Mouse (Mus musculus) megakaryocyte progenitor cell, adult 5-6 weeks (primary cell): ENCODE measurements around the gene Vps13c. TPM values are rescaled to one million over a fixed set of nuclear protein-coding genes. Genes with fewer than 3 reads are reported as not detected.
A peak's percentile ranks its signal among the peaks of the same experiment; 100 is the strongest.

Source experiments
- ATAC-seq: replicated peaks from 2 replicates; pipeline ENCODE4 v1.8.0; 2016; ENCODE audit warnings: mild to moderate bottlenecking, moderate TSS enrichment, inconsistent platforms; ENCODE audit not compliant: poor library complexity
- total RNA-seq, 2 experiments: library from RNA; stranded (forward) in 1 of 2; stranded (reverse) in 1 of 2; fragments of 157-497, 149-512 nt in 1 of 2; fragments of 200-1000 nt in 1 of 2; gene quantifications; 2 replicates each; pipeline versions ENCODE4 v1.2.3 to v1.2.4; 2015 to 2017

The Vps13c gene
- total RNA-seq (2015) (43.9 and 46.1 TPM in 2 replicates), total RNA-seq (2017) (44.8 and 54.9 TPM in 2 replicates)

DNA sequence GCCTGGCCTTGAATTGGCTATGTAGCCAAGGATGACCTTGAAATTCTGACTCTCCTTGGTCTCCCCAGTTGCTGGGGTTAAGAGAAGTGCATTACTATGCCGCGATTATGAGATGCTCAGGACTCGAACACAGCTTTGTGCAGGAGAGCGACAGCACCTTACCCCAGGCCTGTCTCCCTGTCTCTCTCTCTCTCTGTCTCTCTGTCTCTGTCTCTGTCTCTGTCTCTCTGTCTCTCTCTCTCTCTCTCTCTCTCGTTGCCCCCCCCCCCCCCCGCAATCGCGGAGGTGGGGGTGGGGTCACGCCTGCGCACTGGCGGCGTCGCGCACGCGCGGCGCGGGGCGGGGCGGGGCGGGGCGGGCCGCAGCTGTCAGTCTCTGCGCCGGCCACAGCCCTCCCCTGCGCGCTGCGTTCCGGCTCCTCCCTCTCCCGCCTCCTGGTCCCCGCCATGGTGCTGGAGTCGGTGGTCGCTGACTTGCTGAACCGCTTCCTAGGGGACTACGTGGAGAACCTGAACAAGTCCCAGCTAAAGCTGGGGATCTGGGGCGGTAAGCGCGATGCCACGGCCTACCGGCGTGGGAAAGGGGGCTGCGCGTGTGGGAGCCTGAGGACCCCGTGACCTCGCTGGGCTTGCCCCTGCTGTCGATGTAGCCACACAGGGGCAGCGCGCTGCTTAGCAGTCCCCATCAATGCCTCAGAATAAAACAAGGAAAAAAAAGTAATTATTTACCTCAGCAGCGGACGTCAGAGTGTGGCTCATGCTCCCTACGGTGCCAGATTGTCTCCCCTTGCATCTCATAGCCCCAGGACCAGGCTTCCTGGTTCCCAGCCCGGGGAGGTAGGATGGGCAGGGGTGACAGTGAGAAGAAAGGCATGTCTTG lies at the start of gene Vps13c:
Vps13c (plus strand) TSS at position 416 of the 879 bp plus-strand sequence.
- ATAC-seq = peak; percentile 74

DNA sequence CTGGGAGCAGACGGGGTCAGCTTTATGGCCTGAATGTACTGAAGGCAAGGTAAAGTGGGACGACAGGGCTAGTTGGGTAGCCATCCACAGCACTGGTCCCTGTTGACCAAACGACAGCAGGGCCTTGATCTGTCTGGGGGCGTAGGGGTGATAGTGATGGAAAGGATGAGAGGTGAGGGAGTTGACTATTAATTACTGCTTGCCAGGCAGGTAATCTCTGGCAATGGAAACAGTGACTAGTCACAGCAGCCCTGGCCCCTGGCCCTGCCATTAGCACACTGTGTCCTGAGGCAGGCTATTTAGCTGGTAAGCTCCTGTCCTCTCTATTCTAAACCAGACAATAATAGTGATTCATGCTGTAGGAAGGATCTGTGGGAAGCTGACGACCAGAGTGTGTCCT lies 47.8 kb upstream of the Vps13c start:
- no peak for ATAC-seq

DNA sequence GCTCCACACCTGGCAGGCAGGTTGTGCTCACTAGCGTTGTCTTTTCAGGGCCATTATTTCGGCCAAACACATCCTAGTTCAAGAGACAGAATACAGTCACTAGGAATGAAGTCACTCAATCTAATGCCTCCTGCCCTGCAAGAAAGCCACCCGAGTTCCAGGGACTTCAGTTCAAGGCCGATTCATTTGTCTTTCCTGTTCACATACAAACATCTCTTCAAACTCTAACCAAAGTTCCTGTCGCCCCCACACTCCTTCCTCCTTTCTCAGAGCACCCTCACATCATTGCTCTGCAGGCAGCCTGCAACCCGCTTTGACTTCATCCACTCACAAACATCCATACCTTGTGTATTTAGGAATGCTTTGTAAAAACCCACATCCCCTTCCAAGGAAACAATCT lies 46.7 kb upstream of the Vps13c start:
- no peak for ATAC-seq

DNA sequence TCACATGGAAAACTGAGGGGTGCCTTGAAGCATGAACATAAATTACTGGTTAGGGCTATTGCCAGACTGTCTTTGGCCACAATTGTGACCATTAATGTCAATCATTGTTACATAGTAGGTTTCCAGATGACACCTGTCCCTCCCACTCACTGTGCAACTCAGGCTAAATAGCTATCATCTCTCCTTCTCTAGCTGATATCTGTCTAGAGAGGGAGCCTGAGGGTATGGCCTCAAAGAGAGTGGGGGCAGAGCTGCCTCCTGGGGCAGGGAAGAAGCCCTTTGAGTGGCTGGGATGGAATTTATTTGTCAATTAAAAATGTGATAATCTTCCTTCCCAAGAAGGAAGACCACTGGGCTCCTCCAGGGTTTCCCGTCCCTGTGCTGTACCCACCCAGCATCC lies 46.0 kb upstream of the Vps13c start:
- no peak for ATAC-seq

DNA sequence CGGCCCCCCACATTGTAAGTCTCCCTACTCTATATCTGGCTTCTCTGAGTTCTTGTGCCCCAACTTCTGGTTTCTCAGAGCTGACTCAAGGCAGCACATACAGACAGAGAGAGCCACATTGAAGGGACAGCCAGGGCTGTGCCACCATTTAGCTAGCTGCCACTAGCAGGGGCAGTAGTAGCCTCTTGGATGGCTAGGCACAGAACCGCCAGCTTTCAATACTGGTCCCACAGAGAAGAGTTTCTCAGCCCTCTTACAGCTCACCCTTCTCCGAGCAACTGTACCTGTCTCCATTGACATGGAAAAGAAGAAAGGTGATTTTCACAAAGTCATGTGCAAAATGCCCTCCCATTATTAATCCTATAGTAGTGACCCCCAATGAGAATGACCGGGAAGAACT lies 45.5 kb upstream of the Vps13c start:
- no peak for ATAC-seq

DNA sequence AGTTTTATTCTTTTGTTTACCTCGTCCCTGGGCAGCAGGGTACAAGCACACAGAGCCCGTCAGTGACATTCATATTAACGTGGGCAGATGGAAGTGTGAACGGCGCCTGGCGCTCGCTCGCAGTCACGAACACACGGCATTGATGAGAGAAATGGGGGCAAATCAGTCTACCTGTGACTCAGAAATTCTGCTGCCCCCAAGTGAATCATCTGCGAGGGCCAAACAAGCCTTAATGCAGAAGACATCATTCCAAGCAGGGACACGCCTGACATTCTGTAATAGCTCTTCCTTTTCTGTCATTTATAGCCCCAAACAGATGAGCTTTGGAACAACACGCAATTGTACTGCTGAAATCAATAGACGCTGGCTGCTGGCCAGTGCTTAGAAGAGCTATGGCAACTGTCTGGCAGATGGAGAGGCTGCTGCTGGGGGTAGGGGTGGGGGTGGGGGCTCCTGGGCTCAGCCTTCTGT lies 45.0 kb upstream of the Vps13c start:
- ATAC-seq = no peak

DNA sequence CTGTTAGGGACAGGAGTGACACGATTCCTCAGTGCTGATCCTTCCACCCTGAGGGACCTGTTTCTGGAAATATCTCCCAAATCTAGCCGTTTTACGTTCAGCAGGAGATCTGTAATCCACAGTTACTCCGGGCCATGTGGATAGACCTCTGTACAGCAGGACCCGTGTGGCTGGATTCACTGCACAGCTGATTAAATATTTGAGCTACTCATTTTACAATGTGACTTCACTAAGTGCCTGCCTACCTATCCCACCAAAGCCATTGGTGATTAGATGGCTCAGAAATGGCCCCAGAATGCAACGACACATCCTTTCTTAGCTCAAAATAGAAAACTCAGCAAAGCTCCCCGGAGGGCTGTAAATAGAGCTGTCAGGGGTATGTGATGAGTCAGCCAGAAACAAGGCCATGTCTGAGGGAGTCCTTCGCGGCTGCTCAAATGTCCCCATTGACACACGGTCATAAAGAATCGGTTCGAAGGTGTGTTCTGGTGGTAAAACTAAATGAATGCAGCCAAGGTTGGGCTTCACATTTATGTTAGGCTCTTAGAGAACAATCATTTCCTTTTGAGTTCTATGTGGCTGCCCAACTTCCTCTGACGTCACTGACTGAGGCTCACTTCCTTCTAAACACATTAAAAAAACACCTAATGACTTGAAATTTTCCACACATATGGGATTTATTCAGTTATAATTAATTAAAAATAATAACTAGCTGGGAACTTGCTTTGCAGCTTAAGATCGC lies 40.9 kb upstream of the Vps13c start:
- ATAC-seq = no peak

DNA sequence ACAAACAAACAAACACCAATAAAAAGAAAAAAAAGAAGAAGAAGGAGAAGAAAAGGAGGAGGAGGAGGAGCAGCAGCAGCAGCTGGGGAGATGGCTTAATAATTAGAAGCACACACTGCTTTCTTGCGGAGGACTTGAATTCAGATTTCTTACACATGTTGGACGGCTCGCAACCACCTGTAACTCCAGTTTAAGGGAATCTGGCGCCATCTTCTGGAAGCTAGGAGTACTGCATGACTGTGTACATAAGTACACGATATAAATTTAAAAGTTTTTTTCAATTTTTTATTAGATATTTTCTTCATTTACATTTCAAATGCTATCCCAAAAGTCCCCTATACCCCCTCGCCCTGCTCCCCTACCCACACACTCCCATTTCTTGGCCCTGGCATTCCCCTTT lies 38.0 kb upstream of the Vps13c start:
- ATAC-seq = peak; percentile 66

DNA sequence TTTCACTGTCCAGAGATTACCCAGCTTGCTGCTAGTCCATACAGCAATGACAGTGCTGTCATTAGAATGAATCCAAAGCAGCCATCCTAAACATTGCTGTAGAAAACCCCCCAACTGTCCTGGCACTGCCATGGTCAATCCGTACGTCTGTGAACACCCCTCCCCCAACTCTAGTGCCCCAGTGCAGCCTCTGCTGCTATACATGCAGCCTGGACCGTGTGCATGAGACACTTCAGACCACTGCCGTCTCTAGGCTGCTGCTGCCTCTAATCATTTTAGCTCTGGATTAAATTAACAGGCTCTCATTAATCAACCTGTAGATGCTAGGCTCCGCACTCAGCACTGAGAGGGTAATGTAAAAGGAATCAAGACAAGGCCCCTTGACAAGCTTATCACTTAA lies 33.2 kb upstream of the Vps13c start:
- no peak for ATAC-seq

DNA sequence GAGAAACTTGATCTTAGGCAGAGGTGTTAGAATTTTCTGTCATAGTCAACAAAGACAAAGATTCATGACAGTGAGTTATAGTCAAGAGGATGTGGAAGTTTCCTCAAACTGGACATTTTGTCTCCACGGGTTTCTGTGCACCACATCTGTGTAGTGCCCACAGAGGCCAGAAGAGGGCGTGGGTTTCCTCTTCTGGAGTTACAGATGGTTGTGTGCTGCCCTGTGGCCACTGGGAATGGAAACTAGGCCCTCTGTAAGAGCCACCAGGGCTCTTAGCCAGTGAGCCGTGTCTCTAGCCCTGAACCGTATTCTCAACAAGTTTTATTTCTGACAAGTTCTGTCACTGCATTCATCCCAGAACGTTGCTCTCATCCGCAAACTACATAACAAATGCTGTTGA lies 29.7 kb upstream of the Vps13c start:
- ATAC-seq = no peak

DNA sequence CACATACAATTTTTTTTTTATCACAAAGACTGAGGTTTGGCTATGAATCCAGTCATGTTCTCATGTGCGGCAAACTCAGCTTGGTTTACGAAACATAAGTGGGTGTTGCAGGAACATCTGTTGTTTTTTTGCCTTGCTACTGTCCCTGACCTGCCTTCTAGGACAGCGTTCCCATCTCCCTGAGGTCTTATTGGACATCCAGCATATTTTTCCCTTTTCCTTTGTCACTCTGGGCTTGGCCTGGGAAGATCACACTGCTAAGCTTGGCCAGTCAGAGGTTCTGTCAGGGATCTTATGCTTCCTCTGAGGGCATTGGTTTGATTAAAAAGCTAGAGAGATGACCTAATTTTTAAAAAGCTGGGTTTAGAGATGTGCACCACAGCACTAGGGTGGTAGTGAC lies 29.1 kb upstream of the Vps13c start:
- ATAC-seq = no peak

DNA sequence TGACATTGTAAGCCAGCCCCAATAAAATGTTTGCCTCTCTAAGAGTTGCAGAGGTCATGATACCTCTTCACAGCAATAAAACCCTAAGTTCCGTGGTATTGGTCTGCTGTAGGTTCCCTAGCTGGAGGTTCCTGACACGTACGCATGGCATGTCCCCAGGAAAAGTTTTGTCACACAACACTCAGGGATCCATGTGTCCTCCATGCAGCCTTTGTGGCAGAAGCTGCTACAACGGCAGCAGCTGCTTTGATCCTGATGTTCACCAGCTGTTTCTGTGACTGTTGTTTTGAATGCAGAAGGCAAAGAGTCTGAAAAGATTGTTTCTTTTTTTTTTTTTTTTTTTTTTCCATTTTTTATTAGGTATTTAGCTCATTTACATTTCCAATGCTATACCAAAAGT lies 27.0 kb upstream of the Vps13c start:
- ATAC-seq = no peak

DNA sequence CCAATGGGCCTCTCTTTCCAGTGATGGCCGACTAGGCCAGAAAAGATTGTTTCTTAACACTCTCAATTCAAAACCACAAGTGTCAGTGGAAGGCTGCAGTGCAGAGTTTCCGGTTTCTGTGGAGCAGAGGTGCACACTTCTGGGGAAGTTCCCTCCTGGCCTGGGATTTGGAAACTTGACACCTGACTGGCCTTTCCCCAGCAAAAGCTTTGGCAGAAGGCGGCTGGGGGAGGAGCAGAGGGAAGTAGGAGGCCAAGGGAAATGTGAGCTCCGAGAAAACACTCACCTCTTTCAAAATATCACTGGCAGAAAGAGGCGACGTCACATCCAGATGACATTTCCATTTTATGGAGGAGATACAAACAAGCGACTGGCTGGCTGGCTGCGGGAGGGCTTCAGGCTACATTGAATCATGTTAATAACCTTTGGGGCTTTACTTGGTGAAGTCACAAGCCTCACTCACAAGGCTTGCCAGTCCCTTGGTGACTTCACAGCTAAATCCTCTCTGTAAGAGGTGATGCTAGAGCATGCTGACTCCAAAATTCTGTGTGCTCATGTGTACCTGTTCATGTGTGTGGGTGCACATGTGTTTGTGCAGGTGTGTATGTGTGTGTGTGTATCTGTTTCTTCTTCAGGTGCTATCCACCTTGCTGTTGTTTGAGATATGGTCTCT lies 26.4 kb upstream of the Vps13c start:
- ATAC-seq = peak; percentile 95

DNA sequence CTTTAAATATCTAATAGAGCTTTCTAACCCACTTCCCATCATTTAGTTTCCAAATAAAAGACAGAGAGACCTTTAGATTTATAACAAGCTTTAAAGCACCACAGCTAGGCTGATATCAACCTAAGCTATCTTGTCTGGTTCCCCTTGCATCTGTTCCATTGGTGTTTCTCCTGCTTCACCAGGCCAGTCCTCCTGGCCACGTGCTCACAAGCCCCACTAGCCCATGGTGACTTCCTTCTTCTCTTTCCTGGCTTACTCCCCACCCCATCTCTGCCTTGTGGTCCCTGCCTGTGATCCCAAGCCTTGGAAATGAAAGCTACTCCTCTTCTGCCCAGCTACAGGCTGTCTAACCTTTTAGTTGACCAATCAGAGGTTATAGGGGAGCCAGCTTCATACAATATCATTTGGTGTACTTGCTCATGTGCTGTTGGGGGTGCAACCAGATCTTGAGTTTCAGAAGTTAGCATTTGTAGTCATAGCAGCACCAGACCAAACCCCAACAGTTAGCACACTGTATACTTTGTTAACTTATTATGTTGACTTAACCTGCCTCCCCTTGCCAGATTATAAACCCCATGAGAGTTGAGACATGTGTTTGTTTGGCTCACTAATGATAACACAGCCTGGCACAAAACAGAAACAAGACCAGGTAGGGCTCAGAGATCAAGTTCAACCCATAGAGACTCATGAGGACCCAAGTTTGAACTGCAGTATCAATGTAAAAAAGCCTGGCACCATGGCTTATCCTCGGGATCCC lies 23.8 kb upstream of the Vps13c start:
- ATAC-seq = no peak

DNA sequence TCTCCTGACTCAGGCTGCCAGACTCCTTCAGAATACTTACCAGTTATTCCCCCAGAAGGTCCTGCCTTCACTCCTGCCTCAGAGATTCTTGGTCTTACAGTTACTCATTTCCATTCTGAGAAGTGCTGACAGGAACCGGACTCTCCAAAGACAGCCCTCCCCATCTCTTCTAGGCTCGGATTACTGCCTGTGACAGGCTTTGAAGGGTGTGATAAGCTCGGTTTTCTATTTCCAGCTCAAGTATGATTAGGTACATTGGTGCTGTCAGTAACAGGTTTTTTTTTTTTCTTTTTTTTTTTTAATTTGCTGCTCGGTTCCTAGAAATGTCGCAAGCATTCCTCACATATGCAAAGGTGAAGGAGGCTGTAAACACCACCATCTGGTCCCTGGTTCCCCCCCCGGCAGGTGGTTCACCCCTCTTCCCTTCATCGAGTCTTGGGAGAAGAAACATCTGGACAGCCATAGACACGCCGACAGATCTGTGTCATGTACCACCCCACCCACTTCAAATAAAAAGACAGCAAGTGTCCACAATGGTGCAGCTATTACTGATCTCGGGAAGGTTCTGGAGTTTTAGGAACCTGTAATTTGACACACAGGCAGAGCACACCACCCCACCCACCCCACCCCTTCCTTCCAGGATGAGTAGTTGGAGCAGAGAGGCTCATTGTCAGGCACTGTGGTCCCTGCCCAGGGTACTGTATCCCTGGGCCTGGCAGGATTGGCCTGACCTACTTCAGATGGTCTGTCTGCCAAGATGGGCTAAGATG lies 22.1 kb upstream of the Vps13c start:
- ATAC-seq = no peak

DNA sequence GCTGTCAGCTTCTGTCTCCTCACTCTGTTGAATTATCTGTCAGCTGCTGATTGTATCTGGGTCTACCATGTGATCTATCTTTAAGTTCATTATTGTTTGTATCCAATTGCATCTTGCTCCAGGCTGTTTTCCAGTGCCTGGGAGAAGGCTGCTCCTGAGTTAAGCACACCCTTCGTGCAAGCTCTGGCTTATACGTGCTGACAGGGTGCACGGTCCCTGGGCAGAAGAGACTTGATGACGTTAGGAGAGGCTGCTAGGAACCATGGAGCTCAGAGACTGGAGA lies 21.6 kb upstream of the Vps13c start:
- ATAC-seq = no peak

DNA sequence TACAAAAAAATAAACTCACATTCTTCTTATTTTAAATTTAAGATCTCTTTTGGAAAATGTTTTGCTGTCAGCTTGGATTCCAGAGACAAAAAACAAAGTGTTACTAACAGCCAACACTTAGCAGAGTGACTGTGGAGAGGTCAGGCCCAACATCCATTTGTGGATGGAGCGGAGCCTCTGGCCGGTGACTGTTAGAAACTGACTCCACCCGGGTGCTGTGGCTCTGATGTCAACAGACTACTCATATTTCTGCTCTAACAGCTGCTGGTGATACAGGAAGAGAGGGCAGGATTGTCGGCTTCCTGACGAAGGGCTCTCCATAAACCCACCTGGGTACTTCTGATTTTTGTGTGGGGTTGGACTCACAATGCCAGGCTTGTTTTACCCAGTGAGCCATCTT lies 17.1 kb upstream of the Vps13c start:
- ATAC-seq = no peak

DNA sequence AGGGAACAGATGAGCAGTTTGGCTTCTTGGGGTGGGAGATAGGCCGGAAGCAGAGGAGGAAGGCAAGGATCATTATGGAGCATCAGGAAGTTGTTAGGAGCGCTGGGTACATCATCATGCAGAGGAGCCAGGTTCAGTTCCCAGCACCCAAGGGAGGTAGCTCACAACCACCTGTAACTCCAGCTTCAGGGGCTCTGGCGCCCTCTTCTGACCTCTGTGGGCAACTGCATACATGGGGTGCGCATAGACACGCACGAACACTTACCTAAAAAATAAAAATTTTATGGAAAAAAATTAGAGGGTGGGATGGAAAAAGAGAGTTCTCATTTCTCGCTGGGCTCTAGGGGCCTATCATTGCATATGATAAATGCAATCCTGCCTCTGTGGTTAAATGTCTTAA lies 14.7 kb upstream of the Vps13c start:
- ATAC-seq = no peak

DNA sequence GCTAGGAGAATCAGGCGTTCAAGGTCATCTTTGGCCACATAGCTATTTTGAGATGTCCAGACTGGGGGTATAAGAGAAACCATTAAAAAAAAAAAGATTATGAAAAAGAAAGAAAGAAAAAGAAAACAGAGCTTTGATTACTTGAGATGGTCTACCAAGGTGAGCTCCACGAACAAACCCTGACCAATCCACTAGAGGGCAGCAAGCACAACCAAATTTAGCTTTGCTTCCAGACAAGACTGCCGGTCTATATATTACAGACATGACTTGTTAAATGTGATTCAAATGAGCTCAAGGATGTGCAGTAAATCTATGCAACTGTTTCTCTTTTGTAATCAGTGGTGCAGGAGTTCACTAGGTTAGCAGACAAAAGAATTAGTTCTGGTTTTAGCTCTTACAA lies 12.0 kb upstream of the Vps13c start:
- ATAC-seq = peak; percentile 77
